Mouse (Mus musculus) left cerebral cortex, postnatal 10 days (tissue): ENCODE results near the gene Qrich1. TPM values are rescaled to one million over a fixed set of nuclear protein-coding genes. Genes with fewer than 3 reads are reported as not detected.
"Not testable (repeated sequence)": the region's sequence is repeated elsewhere in the genome, so short reads cannot be mapped to it uniquely, and the experiment has no call there.

Experiments
- DNase-seq, 2 experiments: peaks; one replicate each; pipeline ENCODE4 v3.0.0; 2021 to 2022; ENCODE audit warnings: low spot score in 2 of 2, mixed read lengths in 1 of 2; ENCODE audit errors: extremely low spot score in 1 of 2
- intact Hi-C: fragments of 180-260 bp; cut with DNase I; formaldehyde crosslinking; loops from one replicate; pipeline ENCODE4 v1.15.1; 2025
- total RNA-seq, 2 experiments: library from RNA; stranded (reverse); gene quantifications; 2 replicates each; pipeline ENCODE4 v1.2.3; 2021

Gene Qrich1
- total RNA-seq, 2 experiments from 2014 or later: 125 to 131 TPM

DNA sequence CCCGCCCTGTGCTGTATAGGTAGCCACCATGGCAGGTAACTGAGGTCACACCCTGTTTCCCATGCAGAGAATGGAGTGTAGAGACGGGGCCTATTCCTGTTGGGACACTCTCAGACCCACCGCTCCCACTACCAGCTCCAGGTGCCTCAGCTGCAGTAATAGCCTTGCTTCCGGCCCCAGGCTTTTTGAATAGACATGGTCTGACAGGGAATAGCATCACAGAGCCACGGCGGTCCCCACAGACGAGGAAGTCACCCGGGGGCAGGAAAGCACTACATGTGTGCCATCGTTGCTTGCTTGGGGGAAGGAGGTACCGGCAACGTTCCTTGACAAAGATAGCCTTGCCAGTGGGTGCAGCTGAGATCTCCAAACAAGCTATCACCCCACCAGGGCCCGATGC lies 58.3 kb downstream of the Qrich1 start:
- intact Hi-C loops: no loop called here
- no peak for DNase-seq

DNA sequence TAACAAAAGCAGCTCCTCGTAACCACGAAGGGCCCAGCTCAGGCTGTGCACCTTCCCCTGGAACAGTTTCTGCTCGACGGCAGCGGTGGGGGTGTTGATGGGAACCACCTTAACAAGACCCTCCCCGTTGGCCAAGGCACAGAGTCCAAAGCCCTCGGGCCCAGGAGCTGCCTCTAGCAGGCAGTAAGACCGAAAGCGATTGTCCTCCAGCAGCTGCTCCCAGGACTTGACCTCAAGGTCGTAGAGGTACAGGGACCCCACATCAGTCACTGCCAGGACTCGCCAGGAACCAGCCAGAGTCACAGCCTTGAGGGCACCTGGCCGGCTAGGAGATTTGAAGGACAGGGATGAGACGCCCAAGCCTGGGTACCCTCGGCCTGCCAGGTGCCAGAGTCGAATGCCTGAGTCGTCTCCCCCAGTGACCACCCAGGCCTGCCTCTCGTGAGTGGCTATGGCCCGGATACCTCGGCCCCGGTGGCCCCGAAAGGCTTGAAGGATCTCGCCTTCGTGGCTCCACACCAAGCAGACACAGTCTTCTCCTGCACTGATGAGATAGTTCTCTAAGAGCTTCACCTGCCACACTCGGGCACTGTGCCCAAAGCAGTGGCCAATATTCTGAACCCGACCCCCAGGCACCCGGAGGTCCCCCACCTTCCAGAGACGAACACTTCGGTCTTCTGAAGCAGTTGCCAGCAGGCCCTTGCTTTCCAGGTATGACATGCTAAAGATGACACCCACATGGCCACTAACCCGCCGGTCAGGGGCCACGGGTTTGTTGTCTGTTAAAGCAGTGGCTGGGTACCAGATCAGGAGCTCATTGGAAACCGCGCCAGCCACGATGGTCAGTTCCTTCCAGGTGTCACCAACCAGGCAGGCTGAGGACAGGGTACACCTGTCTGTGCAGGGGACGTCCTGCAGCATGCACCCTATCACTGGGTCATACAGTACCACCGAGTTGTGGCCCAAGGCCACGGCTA lies 59.0 kb downstream of the Qrich1 start:
- no peak for DNase-seq
- intact Hi-C loops: no loop called here

DNA sequence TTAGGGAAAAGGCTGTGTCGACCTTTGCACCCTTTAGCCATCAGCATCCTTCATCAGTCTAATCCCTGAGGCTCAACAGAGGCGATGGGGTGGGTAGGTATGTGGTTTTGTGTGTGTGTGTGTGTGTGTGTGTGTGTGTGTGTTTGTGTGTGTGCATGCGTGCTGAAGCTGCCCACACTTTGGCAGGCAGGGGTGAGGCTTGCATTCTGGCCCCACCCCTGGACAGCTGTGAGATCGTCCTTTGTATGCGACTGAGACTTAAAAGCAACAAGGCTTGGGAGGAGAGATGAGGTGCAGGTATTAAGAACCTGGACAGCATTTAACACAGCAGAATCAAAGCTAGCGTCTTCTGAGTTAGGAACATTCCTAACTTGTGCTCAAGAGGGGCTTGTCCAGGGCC lies 60.4 kb downstream of the Qrich1 start:
- intact Hi-C loops: no loop called here
- DNase-seq: no peak

DNA sequence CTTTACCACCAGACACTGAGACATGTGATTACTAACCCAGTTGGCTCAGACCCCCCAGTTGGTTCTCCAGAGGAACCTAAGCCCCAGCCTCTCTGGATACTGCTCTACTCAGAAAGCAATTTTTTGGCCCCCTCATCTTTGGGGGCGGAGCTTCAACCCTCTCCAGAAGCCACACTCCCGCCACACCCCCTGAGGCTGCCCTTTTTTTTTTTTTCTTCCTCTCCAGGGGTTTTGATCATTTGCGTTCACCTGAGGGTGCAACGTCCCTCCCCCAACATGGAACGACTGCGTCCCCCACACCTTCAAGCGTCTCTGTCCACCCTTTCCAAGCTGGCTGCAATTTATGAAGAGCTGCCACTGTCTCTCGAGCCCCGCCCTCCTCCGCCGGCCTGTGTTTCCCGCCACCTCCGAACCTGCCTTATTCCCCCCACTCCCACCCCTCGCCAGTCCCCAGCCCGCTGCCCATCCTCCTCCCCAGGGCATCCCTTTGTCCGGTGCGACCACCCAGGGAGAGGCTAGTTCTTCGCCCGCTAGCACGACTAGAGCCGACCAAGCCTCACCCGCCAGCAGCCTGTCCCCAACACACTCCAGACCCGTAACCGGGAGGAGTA lies 61.4 kb downstream of the Qrich1 start:
- DNase-seq: peak in 1 of 2 experiments; percentile 84
- intact Hi-C loops: no loop called here

DNA sequence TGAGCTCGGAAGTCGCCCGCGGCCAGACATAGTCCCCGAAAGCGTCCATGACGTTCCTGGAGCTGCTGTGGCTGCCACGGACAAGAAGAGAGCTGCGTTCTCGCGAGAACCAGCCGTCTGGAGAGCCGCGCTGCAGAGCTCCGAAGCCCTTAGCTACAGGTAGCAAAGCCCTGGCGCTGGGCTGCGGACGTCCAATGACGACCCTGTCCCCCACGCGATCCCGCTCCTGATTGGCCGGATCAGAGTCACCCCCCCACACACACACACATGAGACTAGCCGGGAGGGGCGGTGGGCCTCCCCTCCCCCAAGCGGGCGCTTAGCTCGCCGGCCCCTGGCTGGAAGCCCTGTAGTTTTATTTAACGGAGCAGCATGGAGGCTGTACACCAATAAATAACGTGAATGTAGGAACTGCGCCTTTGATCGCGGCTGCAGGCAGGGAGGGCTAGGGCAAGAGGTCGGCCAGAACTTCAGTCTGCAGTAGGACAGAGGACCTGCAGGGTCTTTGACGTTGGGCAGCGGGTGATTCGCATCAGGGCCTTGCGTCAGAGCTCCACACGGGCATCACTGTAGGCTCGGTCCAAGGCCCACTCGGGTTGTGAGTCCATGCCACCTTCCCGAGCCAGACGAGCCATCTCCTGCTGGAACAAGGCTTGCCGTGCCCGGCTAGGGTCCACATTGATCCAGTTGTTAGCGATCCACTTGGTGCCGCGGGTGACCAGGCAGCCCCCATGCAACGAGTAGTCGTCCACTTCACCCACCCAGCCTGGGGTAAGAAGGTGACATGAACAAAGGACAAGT lies 62.1 kb downstream of the Qrich1 start, which contains the start of gene Wdr6:
TSS of gene Wdr6 (minus strand) at position 195 of the 799 bp plus-strand sequence.
- intact Hi-C loops: no loop called here

DNA sequence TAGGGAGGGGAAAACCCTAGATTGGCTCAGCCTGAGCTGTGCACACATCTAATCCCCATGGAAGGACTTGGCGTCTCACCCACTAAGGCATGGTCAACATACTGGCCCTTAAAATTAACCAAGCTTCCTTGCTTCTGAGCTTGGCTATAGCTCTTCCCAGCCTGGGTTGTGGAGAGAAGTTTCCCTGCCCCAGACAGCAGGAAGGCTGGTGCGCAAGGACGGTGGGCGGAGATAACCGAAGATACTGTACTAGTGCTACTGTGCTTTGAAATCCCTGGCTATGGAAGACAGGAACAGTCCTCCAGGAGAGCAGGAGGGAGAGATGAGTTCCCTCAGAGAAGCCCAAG lies 62.7 kb downstream of the Qrich1 start:
- no peak for DNase-seq

More for the DNA sequence above, 62.1 kb downstream of the Qrich1 start, which contains the start of gene Wdr6:
- peak; percentile 96 to 98 for DNase-seq

DNA sequence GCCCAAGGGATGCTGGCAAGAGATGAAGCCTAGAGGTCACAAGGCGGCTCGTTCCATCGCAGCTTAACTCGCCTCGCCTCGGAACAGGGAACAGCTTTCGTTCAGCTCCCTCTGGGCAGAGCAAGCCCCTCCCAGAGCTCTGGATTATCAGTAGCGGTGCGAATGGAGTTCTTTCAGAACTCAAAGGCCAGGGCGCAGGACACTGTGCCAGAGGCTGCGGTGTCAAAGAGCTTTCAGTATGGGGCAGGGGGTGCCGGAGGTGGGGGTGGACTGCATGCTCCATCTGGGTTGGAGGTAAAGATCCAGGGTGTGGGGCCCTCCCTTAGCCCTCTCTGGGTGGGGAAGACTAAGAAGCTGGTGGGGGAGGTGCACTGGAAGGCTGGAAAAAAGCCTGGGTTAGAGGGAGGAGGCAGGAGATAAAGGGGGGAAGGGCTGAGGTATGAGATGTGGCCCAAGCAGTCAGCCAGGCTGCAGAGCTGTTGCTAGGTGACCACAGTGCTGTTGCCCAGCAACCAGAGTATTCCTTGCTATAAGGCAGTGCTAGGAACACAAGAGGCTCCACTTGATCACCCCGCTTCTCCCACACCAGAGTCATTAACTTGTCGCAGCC lies 71.1 kb downstream of the Qrich1 start:
- peak; percentile 85 to 90 for DNase-seq
- intact Hi-C loops: no loop called here

More for the DNA sequence above, 62.7 kb downstream of the Qrich1 start:
- intact Hi-C loops: no loop called here

DNA sequence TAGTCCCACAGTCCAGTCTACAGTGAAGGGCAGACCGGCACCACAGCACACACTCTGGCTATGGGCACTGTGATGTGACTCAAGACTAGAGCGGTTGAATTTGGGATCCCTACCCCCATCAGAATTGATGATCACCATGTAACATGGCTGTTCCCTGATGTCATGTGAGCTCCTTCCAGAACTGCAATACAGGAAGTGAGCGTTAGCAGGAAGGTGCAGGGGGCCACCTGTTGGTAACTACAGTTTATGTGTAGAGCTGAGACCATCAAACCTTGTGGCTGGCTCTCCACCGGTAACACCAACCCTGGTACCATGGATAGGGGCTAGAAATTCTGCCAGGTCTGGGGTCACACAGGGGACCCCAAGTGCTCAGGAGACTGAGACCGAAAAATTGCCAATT lies 72.6 kb downstream of the Qrich1 start:
- DNase-seq: no peak

DNA sequence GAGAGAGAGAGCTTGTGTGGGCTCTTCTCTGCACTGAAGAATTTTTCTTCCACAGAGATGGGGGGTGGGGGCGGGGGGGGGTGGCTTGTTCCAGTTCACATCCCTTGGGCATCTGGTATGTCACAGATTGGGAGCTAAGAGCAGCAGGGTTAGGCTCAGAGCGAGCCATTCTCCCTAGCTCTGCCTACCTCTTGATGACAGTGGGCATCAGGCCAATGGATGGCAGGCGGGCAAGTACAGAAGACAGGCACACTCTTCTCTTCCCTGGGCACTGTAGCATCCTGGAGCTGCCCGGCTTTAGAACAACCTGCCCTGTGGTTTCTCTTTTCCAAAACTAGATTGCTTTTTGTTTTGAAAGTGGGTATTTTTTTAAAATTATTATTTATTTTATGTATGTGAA lies 74.9 kb downstream of the Qrich1 start:
- intact Hi-C loops: no loop called here
- DNase-seq: no peak

More for the DNA sequence above, 72.6 kb downstream of the Qrich1 start:
- intact Hi-C loops: no loop called here

DNA sequence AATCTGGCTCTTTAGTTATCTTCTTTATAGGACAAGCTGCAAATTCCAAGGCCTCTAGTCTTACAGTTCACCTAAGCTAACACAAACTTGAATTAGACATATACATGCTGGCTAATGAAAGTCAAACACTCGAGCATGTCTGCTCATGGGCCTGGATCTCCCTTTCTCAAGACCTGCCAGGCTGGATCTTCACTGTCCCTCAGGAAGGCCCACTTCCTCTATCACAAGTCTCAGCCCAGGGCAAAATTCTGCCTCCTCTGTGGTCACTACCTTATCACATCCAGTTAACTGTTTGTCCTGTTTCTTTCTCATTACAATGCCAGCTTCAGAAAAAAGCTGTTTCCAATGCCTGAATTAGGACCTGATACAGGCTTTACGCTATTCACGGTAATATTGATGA lies 77.7 kb downstream of the Qrich1 start:
- intact Hi-C loops: no loop called here

DNA sequence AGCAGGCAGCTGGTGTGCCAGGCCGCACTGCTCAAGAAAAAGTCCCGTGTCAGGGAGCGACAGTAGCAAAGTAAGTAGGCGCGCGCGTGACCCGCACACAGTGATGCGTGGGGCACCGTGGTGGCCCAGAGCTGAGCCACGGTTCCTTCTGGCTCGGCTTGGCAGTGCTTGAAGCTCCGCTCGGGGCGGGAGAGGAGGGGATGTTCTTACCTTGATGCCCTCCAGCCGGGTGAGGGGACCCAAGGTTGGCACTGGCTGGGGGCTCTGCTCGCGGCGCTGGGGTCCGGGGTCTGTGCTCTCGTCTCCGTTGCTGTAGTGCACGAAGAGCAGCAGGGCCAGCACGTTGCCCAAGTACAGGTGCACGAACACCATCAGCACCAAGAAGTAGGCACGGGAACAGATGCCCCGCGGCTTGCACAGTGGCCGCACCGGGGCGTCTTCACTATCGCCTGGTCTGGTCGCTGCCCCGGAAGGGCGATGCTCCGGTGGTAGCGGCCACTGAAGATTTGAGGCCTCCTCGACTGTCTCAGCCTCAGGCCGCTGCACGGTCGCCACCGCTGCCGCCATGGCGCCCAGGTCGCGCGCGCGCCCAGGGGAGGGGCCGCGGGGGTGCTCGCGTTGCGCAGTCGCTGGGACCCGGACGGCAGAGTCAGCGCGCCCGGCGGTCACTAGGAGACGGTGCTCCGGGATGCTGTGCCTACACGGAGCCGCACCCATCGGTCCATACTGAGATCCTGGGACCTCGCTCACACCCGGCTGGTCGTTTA lies 80.6 kb downstream of the Qrich1 start, which contains the start of gene P4htm:
TSS of gene P4htm (minus strand) at position 670 of the 767 bp plus-strand sequence.
- intact Hi-C loops: no loop called here
- DNase-seq: peak in 1 of 2 experiments; percentile 86

More for the DNA sequence above, 77.7 kb downstream of the Qrich1 start:
- DNase-seq: no peak

DNA sequence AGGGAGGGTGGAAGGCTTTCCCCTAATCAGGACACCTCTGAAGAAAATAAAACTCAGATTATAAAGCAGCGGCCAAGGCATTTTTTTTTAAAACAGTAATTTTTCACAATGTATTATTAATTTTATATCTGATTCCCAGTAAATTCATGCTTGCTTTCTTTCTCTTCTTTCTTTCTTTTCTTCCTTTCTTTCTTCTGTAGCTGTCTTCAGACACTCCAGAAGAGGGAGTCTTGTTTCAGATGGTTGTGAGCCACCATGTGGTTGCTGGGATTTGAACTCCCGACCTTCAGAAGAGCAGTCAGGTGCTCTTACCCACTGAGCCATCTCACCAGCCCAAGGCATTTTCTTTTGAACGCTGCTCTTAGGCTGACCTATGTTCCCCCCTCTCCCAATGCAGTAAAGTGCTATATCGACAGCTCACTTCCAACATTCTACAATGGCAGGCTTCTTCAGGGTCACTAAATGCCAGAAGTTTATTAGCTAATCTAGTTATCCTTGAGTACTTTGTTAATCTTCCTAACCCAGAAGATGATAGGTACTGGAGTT lies 82.5 kb downstream of the Qrich1 start:
- no peak for DNase-seq
- intact Hi-C loops: no loop called here

DNA sequence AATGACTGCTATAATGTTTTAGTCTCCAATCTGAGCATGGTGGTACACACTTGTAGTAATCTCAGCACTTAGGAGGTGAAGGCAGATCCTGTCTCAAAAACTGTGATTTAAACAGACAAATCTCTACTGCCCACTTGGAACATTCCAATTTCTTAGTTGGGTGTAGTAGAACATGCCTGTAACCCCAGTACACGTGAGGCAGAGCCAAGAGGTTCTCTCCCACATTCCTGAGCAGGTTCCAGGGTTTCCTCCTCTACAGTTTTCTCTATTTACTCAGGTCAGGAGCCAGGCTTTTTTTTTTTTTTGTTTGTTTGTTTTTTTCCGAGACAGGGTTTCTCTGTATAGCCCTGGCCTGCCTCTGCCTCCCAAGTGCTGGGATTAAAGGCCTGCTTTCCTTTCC lies 83.4 kb downstream of the Qrich1 start:
- DNase-seq: no peak
- intact Hi-C loops: no loop called here

DNA sequence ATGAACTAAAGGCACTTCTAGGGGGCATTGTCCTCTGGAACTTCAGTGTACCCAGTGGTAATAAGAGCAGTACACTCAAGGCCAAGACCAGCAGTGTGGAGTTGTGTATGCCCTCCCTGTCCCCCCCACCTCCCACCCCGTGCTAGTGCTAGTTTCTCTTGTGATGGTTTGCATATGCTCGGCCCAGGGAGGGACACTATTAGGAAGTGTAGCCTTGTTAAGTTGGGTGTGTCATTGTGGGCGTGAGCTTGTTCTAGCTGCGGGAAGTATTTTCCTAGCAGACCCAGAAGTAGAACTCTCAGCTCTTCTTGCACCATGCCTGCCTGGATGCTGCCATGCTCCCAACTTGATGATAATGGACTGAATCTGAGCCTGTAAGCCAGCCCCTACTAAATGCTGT lies 85.4 kb downstream of the Qrich1 start:
- DNase-seq: no peak
- intact Hi-C loops: no loop called here

DNA sequence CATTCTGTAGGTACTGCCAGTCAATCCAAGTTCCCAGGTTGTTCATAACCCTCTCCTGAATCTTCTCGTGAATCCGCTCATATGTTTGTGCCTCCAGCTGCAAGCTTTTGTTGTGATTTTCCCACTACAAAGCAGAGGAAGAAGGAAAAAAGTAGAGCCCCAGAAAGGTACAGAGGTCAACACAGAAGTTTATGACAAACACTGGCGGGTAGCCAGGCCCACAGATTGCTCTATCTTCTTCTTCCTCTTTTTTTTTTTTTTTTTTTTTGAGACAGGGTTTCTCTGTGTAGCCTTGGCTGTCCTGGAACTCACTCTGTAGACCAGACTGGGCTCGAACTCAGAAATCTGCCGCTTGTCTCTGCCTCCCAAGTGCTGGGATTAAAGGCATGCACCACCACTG lies 91.3 kb downstream of the Qrich1 start:
- intact Hi-C loops: not testable (repeated sequence)

DNA sequence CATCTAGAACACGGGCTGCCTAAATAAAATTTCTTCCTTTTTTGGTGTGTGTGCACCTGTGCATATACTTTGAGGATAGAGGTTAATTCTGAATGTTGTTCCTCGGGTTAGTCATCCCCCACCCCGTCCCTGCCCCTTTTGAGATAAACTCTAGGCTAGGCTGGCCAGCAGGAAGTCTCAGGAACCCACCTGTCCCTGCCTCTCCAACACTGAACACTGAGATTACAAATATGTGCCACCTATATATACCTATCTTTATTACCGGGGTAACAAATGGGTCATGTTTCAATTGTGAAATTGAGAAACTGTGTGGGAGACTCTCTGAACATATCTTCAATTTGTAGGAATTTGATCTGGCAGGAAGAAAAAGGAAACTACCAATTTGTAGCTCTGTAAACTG lies 92.3 kb downstream of the Qrich1 start:
- intact Hi-C loops: no loop called here
- DNase-seq: no peak

More for the DNA sequence above, 91.3 kb downstream of the Qrich1 start:
- not testable (repeated sequence) for DNase-seq
